Mouse (Mus musculus): ENCODE measurements around the gene Ror2.

DNA sequence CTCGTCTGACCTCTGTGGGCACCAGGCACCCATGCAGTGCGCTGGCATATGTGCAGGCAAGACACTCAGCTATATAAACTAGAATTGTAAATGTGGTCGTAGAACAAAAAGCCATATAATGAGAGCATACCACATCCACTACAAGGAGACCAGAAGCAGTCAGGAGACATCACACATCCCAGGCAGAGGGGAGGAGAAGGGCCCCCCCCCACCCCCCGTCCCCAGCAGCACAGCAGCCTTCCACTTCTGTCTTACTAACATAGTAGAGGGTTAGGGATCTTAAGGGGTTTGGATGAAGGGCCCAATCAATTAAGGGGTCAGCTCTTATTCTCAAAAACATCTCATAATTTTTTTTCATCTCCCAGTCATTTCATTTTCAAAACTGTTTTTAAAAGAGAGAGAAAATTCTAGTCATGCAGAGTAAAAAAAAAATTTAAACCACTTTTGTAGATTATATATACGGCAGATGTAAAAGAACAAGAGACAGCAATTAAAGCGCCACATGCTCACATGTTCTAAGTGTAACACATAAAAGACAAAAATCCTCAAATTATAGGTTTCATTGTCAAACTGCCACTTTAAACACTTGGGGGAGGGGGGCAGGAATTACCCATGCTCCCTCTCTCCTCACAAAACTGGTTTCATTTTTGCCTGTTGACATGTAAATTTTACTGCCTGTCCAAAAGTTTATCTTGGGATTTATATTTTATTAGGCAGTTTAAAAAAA is 89.8 kb downstream of the Ror2 start:
- TF ChIP-seq ZNF384 (IDR thresholded peaks at IDR 0.05; ENCODE audit: low read depth, low read length) (no peak), MAFK (IDR thresholded peaks at IDR 0.05; ENCODE audit: insufficient read depth, low read depth, low read length) (no peak), HCFC1 (IDR thresholded peaks at IDR 0.05; ENCODE audit: borderline replicate concordance, insufficient read depth, low read length) (no peak), CHD2 (IDR thresholded peaks at IDR 0.05; ENCODE audit: low read depth, low read length) (no peak)

Data from ES-E14 (cell line).